Mouse (Mus musculus) kidney, adult 18-20 months (tissue): ENCODE data around the gene Fbxw5.

Experiments used
- DNase-seq: peaks from one replicate; pipeline ENCODE4 v3.0.0; 2021

The Fbxw5 gene

DNA sequence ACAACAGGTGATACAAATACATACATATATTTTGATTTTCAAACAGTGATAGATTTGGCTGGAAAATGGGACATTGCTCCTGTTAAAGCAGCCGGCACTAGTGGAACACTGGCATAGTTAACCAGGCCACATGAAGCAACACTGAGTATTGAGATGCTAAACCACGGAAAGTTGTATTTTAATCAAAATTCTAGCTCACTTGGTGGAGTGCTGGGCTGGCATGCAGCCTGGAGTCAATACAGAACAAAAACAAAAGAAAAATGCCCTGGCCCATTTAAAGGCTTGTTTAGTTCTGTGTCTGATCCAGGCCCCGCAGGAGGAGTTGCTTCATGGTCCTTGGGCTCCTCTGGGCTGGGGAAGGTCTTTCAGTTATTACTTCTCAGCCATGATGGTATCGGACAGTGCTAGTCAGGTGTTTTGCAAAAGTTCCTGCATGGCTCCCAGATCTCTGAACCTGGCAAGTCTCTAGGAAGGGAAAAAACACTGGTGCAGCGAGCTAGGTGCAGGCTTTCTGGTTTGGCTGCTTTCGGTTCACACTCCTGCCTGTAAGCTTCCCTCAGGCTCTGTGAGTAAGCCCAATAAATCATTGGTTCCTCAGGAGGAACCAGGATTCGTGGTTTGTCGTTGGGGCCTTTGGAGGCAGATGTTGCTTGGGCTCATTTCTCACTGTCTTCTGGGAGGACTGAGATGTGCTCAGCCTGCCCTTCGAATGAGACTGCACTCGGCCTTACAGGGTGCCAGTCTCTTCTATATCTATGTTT lies 20.8 kb upstream of the Fbxw5 start:
- no peak for DNase-seq

DNA sequence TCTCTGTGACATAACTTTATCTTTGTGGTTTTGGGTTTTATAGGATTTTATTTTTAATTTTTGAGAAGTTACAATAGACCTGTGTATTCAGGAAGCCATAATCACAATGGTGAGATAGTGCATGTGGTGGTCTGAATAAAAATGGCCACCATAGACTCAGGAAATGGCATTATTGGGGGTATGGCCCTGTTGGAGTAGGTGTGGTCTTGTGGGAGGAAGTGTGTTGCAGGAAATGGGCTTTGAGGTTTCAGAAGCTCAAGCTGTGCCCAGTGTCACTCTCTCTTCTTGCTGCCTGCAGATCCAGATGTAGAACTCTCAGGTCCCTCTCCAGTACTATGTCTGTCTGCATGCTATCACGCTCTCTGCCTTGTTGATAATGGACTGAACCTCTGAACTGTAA lies 20.0 kb upstream of the Fbxw5 start:
- no peak for DNase-seq

GRCm38 (mm10) chr2:25482969-25483368 lies 17.6 kb upstream of the Fbxw5 start:
- peak; percentile 54 for DNase-seq

GRCm38 (mm10) chr2:25484901-25485647 lies 15.5 kb upstream of the Fbxw5 start:
- DNase-seq = peak; percentile 54

- no peak for DNase-seq
These were observed 12.4 kb upstream of the Fbxw5 start for GRCm38 (mm10) chr2:25487965-25488670.

GRCm38 (mm10) chr2:25488671-25489068 lies 11.9 kb upstream of the Fbxw5 start:
- DNase-seq = no peak

- no peak for DNase-seq
These were observed 7.6 kb upstream of the Fbxw5 start for GRCm38 (mm10) chr2:25492988-25493387.

GRCm38 (mm10) chr2:25493476-25493961 lies 7.0 kb upstream of the Fbxw5 start, which contains the start of gene Lcn12:
Lcn12 (minus strand) TSS chr2:25493911.
- no peak for DNase-seq

DNA sequence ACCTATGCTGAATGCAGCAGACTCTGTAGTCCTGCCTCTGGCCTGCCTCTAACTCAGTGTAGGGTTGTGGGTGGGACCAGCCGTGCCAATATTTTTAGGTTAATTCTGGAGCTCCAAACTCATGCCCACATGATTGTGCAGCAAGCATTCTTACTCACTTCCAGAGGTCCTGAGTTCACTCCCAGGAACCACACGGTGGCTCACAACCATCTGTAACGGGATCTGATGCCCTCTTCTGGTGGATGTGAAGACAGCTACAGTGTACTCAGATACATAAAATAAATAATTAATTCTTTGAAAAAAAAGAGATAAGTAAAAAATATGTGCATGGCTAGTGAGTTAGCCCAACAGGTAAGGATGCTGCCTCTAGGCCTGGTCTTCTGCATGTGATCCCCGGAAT lies 4.1 kb upstream of the Fbxw5 start:
- DNase-seq = no peak

DNA sequence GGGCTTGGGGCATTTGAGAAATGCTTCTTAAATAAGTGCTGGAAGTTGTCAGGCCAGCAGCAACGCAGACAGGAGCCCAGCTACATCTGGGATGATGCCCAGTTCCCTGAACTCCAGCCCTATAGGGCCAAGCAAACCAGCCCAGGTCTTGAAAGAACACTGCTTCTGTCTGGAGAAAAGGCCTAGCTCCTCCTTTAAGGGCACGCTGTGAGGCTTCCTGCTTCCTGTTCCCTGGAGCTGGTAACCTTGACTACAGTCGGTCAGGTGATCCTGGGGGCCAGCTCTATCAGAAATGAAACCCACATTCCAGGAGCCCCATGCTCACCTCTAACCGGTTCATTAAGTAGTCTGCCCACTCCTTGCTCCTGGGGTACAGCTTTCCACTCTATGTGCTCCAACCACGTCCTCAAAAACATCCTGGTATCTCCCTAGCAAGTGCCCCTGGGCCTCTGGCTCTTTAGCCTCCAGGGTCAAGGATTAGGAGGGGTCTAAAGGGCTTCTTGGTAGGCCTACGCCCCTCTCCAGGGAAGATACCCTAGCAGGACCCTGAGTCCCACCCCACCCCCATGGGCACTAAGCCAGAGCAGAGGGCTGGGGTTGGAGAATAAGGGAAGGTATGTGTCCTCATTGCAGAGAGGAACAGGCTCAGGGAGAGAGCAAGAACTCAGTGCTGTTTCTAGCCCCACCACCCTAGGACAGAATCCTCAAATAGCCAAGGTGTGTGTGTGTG lies 2.5 kb upstream of the Fbxw5 start:
- no peak for DNase-seq

DNA sequence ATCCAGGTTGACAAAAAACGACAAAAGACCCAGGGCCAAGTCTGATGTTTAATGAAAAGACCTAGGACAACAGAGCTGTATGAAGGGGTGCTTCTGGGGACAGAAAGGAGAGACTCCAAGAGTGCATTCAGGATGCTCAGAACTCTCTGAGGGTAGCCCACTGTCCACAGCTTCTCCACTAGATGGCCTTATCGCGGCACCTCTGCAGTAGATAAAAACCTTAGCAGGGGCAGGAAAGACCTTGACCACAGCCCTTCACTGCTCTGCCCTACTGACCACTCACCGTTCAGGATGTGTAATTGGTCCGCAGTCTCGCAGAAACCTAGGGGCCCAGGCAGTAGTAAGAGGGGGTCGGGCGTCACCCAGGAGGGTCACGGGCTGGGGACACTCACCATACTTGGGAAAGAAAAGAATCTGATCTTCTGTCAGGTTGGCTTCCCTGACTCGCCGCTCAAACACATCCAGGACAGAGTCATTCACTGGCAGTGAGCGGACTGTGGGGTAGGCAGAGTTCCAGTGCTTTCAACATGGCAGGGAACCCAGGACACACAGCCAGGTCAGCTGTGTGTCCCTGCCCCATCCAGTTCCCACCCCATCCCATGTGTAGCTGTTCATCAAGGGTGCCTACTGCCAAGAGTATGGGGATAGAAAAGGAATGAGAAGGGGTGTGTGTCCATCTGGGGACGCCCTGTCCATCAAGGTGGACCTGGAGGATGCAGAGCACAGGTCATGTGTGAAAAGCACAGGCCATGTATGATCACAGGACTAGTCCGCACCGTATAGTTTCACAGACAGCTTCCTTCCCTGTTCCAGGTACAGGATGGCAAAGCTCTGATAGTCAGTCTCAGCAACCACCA lies 1.7 kb upstream of the Fbxw5 start:
- DNase-seq = no peak

DNA sequence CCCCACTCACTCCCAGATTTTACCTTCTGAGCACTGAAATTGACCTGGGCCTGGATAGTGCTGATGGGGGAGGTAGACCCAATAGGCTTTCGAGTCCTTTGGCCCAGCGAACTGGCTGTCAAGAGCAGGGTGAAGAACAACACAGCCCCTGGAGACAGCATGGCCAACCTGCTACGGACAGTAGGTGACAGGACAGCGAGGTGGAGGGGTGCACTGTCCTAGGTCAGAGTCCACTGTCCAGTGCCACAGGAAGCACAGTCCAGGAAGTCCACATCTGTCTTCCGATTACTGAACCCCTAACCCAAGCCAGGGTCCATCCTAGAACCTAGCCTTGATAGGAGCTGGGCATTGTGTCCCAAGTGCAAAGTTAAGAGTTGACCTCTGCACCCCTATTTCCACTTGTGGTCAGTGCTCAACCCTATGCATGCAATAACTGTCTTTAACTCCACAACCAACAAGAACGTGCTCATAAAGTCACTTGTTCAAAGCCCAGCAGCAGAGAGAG lies 427 bp upstream of the Fbxw5 start:
- DNase-seq = no peak

- DNase-seq = no peak
These were observed 1.3 kb downstream of the Fbxw5 start, which contains the start of gene C8g for GRCm38 (mm10) chr2:25501593-25502486. C8g (minus strand) TSS chr2:25501719.

GRCm38 (mm10) chr2:25502726-25503125 lies 2.2 kb downstream of the Fbxw5 start:
- DNase-seq = no peak

DNA sequence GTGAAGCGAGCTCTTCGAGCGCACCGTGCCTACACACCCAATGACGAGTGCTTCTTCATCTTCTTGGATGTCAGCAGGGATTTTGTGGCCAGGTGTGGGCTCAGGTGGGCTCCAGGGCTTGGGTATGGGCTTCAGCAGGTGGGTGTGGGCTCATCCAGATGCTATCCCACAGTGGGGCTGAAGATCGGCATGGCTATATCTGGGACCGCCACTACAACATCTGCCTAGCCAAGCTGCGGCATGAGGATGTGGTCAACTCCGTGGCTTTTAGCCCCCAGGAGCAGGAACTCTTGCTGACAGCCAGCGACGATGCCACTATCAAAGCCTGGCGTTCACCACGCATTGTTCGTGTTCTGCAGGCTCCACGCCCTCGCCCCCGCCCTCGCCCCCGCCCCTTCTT lies 4.0 kb downstream of the Fbxw5 start:
- DNase-seq = no peak

GRCm38 (mm10) chr2:25505000-25505399 lies 4.5 kb downstream of the Fbxw5 start:
- no peak for DNase-seq

DNA sequence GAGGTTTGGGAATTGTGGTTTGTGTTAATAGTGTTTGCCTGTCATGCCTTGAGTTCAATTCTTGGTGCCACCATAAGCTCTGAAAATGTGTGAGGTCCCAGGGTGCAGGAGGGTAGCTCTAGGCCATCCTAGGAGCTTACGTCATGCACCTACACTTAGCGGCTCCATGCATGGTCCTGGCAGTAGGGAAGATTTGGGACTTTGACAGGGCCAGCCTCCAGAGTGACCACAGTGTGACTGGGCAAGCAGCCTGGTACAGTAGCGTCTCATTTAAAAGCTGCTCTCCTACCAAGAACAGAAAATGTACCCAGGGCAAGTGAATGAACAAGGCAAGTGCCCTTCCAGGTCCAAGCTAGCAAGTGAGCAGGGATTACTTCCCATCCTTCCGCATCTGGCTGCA lies 5.3 kb downstream of the Fbxw5 start:
- DNase-seq = no peak

DNA sequence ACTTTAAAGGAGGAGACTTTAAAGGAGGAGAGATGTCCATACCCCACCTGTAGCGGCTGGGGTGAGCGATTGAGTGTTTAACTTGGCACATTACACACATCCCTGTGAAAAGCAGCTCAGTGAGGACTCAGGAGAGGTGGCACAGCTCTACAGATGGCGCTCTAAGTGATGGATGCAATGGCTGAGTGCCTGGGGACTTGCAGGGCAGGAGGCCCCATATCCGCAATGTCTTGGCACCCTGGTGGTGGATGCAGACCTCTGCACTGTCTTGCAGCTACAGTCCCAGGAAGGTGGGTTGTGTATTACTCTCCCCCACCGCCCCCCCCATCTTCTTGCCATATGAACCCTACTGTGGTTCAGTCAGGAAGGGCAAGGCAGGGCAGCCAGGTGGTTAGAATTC lies 6.4 kb downstream of the Fbxw5 start:
- DNase-seq = no peak

- DNase-seq = no peak
These were observed 9.4 kb downstream of the Fbxw5 start for GRCm38 (mm10) chr2:25509912-25510311.

- DNase-seq = no peak
These were observed 26.2 kb downstream of the Fbxw5 start for GRCm38 (mm10) chr2:25526510-25527302.
